Mouse (Mus musculus) 3T3-L1 (cell line): ENCODE measurements around the gene Vax2.

Experiments used
- DNase-seq: peaks from one replicate; pipeline ENCODE4 v3.0.0-alpha.2; 2015; ENCODE audit warnings: low read depth, low spot score

Gene Vax2

GRCm38 (mm10) chr6:83711725-83712475 lies 836 bp downstream of the Vax2 start:
- DNase-seq = no peak

DNA sequence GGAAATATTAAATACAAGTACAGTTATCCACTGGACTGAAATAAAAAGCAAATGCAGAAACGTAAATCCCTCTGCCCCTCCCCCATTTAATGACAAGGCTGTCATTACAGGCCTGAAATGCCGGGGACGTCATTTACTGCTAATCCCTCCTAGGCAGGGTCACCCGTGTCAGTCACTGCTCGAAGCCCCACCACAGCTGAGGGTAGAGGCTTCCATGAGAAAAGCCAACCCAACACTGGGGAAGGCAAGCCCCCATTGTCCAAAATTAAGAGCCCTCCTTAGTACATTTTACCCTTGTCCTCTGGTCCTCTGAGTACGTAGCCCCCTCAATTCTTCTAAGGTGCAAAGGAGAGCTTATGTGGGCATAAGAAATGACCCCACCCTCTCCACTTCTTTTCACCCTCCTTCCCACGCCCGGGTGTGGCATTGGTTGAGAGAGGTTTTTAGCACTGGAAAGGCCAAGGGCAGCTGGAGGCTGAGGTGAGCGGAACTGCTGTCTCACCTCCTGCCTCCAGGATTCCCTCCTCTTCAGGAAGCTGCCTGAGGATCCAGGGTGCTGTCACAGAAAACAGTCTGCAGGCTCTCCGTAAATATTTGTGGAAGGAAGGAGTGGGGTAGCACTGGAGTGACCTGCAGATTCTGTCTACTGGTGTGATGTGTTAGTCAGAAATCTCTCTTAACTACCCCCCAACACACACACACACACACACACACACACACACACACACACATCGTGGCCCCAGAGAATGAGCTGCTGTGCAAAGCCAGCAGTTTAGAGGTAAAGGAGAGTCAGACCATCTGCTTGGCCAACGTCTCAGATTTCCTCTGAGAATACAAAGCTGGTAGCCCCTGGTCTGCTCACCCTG lies 2.4 kb downstream of the Vax2 start:
- no peak for DNase-seq

- no peak for DNase-seq
Observed at GRCm38 (mm10) chr6:83714221-83715123, 3.4 kb downstream of the Vax2 start.

DNA sequence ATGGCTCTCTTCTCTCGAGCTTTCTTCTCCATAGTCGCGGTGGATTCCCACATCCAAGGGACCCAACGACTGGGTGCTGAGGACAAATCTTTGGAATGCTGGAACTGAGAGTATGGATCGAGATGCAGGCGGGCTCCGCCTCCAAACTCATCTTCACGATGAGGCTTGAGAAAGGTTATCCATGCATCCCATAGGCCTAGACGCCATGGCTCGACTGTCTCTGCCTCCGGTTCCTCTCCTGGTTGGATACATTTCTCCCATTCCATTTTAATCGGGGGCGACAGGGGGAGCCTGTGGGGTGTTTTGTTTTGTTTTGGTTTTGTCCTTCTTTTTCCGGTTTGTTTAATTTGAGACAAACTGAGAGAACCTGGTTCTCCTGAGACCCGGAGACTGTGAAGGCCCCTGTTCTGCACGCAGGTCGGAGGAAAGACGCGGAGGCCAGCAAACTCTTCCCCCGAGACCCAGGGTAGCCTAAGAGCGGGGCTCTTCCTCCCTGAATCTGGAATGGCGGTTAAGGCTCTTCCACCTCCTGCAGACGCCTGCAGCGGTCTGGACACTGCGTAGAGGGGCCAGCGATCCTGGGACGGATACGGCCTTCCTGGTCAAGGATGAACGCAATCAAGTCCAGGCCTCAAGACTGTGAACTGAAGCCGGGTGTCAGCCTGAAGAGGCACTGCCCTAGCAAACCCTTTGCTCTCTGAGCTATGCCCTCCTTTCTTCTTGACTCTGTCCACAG lies 4.6 kb downstream of the Vax2 start:
- DNase-seq = no peak

GRCm38 (mm10) chr6:83717026-83717425 lies 6.0 kb downstream of the Vax2 start:
- no peak for DNase-seq

DNA sequence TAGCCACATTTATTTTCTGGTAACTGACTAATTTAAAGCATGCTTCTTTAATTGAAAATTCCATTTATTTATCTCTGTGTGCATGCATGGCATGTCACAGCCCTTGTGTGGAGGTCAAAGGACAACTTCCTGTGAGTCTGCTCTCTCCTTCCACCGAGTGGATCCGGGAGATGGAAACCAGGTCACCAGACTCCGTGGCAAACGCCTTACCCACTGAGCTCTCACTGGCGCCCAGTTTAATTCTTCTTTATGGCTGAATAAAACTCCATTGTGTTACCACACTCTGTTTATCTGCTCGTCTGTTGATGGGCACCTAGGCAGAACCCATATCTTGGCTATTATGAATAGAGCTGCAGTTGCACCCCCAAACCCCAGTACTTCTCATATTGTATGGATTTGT lies 11.5 kb downstream of the Vax2 start:
- no peak for DNase-seq

DNA sequence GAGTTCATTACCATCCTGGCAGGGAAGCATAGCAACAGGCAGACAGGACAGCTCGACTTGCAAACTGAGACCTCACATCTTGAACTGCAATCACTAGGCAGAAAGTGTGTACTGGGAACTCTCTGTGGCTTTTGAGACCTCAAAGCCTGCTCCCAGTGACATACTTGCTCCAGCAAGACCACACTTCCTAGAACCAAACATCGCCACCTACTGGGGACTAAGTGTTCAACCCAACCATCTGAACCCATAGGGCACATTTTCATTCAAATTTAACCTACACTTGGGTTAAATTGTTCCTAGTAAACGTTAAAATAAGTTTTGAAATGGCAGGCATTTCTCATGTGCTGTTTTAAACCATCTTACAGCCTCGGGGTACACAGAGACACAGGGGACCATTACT lies 16.1 kb downstream of the Vax2 start:
- DNase-seq = peak; percentile 62

DNA sequence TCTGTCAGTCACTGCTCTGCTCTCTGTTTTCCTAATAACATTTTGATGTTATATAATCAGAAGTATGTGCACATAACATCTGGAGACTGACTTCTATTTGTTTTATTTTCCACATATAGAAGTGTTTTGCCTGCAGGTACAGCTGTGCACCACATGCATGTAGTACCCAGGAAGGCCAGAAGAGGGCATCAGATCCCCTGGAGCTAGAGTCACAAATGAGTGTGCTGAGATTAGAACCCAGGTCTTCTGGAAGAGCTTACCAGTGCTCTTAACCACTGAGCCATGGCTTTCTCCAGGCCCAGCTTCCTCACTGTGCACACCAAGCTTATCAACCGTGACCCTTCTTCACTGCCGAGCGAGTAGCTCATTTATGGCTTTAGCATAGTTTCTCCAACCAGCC lies 17.4 kb downstream of the Vax2 start:
- peak; percentile 55 for DNase-seq

- DNase-seq = no peak
Observed at GRCm38 (mm10) chr6:83729350-83729970, 18.4 kb downstream of the Vax2 start.

GRCm38 (mm10) chr6:83731128-83731527 lies 20.1 kb downstream of the Vax2 start:
- peak; percentile 78 for DNase-seq

GRCm38 (mm10) chr6:83737311-83737710 lies 26.2 kb downstream of the Vax2 start:
- no peak for DNase-seq

DNA sequence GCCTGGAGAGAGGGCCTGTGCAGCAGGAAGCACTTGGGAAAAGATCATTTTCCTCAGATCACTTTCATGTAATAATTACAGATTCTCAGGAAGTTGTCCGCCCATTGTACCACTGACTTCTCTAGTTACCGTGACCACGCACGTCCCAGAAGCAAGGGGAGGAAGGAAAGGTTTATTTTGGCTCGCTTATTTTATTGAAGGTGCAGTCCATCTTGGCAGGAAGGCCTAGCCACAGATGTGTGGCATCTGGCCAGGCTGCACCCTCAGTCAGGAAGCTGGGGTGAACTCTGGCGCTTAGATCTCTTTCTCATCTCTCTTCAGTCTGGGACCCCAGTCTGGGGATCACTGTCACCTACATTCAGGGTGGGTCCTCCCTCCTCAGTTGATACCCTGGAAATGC lies 27.5 kb downstream of the Vax2 start:
- peak; percentile 28 for DNase-seq

- DNase-seq = no peak
Observed at GRCm38 (mm10) chr6:83742761-83743160, 31.7 kb downstream of the Vax2 start, which contains the start of gene Atp6v1b1. Gene Atp6v1b1 (plus strand): TSS chr6:83742990.

DNA sequence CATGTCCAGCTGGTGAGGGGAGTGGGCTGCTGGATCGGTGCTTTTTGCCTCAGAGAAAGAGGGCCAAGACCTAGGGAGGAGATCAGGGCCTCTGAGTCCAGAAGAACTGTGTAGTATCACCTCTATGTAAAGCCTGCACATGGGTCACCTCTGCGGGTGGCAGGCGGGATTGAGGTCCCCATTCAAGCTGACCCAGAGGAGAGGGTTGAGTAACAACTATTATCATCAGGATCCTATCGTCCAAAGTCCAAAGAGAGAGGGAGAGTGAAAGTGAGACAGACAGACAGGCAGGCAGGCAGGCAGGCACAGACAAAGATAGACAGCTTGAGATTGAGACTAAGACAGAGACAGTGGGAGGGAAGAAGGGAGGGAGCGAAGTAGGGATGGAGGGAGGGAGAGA lies 32.1 kb downstream of the Vax2 start:
- DNase-seq = no peak

DNA sequence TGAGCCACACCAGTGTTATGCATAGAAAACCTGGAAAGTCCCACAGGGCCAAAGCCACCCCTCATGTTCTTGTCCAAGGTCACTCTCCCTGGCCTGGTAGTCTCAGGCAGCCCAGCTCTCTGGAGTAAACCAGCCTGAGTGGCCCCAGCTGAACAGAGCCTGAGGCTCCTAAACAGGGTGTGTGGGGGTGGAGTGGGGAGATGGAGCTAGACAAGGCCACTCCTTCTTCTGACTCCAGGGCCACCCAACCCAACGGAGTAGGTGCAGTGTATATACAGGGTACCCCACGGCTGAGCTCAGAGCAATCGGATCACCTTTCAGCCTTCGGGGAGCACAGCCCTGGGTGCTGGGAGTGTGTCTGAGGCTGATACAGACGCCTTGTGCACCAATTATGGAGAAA lies 33.1 kb downstream of the Vax2 start:
- DNase-seq = no peak

- no peak for DNase-seq
Observed at GRCm38 (mm10) chr6:83744557-83744956, 33.5 kb downstream of the Vax2 start.

- no peak for DNase-seq
Observed at GRCm38 (mm10) chr6:83745466-83745865, 34.4 kb downstream of the Vax2 start.

DNA sequence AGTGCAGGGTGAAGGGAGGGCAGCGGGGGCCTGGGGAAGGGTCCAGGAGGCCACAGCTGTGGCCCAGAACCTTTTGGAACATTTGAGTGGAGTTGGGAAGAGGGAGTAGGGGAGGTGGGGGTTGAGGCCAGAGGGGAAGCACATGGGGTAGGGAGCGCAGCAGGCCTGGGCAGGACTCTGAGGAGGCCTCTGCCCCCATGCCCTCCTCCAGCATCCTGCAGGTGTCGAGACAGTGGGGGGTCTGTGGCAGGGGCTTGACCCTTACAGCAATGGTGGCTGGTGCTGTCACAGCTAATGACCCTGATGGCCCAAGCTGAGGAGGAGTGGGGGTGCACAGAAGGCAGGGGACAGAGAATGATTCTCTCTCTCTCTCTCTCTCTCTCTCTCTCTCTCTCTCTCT lies 38.2 kb downstream of the Vax2 start:
- DNase-seq = no peak

GRCm38 (mm10) chr6:83750171-83750684 lies 39.2 kb downstream of the Vax2 start:
- peak; percentile 81 for DNase-seq

- DNase-seq = no peak
Observed at GRCm38 (mm10) chr6:83756051-83756450, 45.0 kb downstream of the Vax2 start.
